Mouse (Mus musculus) urinary bladder, postnatal 10 days (tissue): ENCODE data around the gene Tekt5.

Experiments
- DNase-seq: peaks from one replicate; pipeline ENCODE4 v3.0.0; 2022; ENCODE audit warnings: low spot score

The Tekt5 gene

GRCm38 (mm10) chr16:10394699-10395540 lies at the start of gene Tekt5:
Tekt5 (minus strand) TSS chr16:10395490.
- DNase-seq = no peak

- no peak for DNase-seq
Observed at GRCm38 (mm10) chr16:10443723-10444122, 48.4 kb upstream of the Tekt5 start.

DNA sequence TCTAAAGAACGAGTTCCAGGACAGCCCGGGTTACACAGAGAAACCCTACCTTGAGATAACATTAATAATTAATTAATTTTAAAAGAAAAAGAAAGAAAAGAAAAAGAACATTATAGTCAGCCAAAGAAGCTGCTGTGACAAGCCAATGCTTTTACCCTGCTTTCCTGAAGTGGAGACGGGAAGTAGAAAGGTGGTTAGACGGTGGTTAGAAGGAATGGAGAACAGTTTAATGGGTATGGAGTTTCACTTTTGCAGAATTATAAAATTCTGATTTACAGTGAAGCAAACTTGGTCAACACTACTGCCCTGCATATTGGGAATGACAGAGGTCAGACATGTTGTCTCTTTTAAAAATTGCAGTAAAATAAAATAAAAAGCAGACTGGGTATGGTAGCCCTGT lies 46.5 kb upstream of the Tekt5 start:
- no peak for DNase-seq

- DNase-seq = no peak
Observed at GRCm38 (mm10) chr16:10441328-10441727, 46.0 kb upstream of the Tekt5 start.

DNA sequence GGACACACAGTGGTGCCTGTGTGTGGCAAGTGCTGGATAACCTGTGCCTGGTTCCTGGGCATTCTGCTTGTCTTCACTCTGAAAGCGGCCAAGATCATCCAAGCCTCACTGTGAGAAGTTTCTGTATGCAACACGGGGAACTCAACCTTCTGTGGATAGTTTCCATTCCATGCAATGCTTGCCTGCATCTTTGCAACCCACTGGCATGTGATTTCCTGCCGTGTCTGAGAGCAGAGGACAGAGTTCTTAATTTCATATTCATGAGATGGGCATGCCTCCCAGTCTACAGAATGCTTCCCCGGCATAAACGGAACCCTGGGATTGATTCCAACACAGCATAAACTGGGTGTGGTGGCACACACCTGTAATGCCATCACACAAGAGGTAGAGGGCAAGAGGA lies 42.8 kb upstream of the Tekt5 start:
- no peak for DNase-seq

DNA sequence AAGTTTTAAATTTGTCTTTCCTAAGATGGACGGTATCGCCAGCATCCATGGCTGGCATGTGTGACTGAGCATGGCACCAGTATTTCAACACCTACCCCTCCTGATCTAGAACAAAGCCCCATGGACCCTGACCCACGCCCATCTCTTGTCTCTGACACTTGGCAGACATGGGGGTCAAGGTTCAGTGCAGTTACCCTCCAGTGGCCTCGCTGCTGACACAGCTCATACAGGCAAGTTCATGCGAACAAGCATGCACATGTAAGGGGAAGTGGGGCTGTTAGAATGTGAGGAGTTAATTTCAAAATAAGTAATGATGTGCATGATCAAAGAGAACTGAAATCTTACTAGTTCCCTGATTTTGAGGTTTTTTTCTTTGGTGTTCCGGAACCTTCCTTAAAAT lies 40.9 kb upstream of the Tekt5 start:
- no peak for DNase-seq

GRCm38 (mm10) chr16:10433344-10433743 lies 38.1 kb upstream of the Tekt5 start:
- no peak for DNase-seq

DNA sequence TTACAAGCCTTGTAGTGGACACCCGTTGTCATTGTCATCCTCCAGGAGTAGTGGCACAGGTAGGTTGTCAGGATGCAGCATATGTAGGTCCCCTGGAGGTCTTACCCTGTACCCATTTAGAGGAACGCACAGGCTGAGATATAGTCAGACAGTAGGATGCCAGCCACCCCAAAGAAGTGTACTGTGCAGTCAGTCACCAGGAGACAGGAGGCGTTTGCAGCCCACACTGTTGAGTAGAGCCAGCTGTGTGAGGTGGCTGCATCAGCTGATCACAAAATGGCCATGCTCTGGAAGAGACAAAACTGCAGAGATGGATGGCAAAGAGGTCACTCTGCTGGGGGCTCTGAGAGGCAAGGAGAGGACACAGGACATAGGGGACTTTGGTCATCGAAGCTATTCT lies 37.1 kb upstream of the Tekt5 start:
- no peak for DNase-seq

GRCm38 (mm10) chr16:10431911-10432310 lies 36.6 kb upstream of the Tekt5 start:
- DNase-seq = no peak

DNA sequence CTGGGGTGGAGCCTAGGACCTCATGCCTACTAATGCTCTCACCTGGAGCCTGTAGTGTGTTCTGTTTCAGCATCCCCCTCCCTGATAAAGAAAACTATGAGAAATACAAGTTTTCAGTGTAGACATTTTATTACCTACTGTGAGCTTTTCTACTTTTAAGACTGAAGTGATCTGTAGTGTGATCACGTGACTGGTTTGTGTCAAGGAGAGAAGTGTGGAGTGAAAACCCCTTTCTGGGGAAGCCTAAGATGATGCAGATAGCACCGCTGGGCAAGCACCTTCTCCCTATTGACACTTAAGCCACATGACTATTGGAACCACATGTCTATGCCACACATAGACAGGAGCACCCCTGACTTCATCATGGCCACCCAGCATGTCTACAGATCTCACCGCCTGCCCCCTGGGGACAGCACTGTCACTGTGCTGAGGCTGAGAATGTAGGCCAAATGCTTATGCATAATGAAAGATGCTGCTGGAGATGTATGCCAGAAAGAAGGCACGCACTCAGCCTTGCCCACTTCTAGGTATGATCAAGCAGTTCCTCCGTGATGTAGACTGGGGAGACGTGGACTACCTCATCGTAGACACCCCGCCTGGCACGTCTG lies 25.3 kb upstream of the Tekt5 start:
- DNase-seq = no peak

GRCm38 (mm10) chr16:10417723-10418259 lies 22.5 kb upstream of the Tekt5 start:
- no peak for DNase-seq

GRCm38 (mm10) chr16:10416866-10417265 lies 21.6 kb upstream of the Tekt5 start:
- DNase-seq = no peak

GRCm38 (mm10) chr16:10415976-10416375 lies 20.7 kb upstream of the Tekt5 start:
- no peak for DNase-seq

DNA sequence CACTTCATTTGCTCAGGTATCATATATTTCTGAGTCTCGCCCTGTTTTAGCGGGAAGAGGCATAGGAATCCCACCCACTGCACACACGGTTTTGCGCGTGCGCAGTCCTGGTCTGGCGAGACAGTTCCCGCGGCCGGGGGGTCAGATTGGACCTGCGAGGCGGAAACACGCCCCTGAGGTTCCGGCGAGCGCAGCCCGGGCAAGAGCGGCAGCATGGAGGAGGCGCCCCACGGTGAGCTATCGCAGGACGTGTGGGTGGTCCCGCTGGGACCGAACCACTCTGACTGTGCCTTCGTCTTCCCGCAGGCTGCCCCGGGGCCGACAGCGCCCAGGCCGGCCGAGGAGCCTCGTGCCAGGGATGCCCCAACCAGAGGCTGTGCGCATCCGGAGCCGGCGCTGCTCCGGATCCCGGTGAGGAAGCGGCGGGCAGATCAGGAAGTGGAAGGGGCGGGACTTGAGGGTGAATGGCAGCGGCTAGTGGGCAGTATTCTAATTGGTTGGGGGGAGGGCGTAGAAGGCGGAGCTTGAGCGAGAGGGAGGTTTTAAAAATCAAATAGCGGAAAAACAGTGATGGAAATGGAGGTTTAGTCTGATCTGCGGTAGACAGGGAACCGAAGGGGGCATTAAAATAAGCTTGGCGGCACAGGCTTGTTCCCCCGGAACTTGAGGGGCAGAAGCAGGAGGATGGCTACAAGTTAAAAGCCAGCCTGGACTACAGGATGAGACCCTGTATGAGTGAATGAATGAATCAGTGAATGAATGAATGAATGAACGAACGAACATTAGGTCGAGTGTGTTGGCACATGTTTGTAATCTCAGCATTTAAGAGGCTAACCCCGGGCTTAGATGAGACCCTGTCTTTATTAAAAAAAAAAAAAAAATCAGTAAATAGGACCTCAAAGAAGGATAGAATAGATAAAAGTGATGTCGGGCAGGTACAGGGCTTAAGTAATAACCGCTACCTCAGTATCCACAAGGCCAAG lies 16.8 kb upstream of the Tekt5 start, which contains the start of gene Nubp1:
TSS of gene Nubp1 (plus strand) at position 185 of the 983 bp plus-strand sequence.
- peak; percentile 68 for DNase-seq

- DNase-seq = peak; percentile 49
Observed at GRCm38 (mm10) chr16:10399160-10399559, 3.9 kb upstream of the Tekt5 start.

DNA sequence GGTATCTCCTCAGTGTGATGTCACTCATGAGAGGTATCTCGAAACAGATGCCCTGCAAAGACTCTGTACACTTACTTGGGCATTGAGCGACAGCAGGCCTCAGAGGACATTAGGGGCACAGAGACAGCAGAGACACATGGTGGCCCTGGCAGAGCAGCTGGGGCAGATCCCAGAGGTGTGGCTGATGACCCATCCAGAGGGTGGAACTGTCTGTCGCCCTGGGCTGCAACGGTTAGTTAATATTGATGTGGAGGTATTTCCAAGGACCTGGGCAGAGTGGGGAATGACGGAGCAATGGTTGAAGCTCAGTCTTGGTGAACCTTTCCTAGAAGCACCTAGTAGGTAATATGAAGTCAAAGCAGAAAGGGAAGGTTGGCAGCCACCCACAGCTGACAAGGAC lies 3.5 kb upstream of the Tekt5 start:
- DNase-seq = no peak

GRCm38 (mm10) chr16:10392587-10392986 lies 2.7 kb downstream of the Tekt5 start:
- DNase-seq = no peak

DNA sequence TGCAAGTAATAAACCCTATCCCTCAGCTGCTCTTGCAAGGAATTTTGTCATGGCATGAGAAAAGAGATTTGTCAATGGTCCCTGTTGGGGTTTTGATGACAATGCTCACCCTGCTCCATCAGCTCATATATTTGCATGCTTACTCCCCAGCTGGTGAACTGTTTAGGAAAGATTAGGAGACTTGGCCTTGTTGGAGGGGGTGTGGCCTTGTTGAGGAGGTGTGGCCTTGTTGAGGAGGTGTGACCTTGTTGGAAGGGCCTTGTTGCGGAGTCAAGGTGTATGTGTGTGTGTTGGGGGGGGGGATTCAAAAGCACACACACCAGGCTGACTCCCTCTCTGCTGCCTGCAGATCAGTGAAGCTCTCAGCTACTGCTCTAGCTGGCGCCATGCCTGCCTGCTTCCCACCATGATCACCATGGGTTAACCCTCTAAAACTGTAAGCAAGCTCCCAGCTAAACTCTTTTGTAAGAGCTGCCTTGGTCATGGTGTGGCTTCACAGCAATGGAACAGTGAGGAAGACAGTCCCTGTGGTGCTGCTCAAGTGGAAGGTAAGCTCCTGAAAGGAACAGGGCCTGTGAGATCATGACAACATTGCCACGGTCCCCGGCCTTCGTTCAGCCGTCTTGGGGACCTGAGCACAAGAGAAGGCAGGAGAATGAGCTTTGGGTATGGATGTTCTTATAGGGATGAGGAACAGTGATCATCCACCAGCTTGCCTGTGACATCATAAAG lies 6.5 kb downstream of the Tekt5 start:
- no peak for DNase-seq

DNA sequence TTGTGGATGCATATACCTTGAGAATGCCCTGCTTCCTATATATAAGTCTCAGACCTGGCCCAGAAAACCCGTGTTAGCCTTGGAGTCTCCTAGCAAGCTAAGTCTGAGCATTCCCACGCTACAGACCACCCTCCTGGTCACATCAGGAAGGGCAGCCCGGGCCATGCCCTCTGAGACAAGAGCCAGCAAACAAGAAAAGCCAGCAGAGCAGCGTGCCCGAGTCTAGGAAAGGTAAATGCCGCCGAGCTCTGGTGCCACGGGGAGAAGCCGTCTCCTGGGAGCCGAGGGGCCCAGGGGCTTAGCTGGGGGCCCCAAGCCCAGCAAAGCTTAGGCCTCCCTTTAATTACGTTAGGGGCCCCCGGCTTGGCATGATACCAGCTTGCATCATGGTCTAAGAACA lies 10.0 kb downstream of the Tekt5 start:
- DNase-seq = no peak

DNA sequence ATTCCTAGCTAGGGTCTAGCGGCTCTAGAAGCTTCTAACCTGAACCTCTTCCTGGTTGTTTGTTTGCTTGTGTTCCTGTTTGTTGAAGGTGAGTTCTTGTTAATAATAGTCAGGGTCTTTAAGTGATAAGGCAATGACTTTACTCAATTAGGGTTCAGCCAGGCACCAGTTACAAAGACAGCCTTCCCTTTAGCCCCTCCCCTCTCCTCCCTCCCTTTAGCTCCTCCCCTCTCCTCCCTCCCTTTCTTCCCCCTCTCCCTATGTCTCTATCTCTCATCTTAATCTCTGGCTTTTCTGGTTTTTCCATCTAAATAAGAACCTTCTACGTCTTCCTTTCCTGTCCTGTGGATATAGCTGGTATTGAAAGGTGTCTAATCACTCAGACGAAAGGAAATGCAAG lies 10.7 kb downstream of the Tekt5 start:
- no peak for DNase-seq

DNA sequence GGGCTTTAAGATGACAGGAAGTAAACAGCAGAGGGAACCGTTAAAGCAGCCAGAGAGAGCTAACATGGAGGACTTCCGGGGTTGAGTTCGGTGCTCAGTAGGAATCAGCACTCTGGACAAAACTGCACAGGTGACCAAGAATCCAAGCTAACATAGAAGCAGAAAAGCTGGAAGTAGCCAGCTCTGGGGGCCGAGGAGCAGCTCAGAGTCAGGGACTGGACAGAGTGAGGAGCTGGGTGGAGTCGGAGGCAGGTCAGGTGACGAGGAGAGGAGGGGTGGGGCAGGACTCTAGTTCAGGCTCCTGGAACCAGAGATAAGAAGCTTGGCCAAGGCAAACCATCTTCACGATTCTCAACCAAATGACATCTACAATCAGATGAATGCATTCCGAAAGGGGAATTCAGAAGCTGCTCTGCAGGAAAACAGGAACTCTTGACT lies 11.2 kb downstream of the Tekt5 start:
- no peak for DNase-seq
